Mouse (Mus musculus) cerebellum, postnatal 14 days (tissue): ENCODE data around the gene Shroom2.

ENCODE experiments used
- DNase-seq, 2 experiments: peaks; one replicate each; pipeline ENCODE4 v3.0.0; 2021; ENCODE audit warnings: mixed read lengths in 2 of 2

The Shroom2 gene

GRCm38 (mm10) chrX:152690788-152691291, 78.4 kb downstream of the Shroom2 start:
- no peak for DNase-seq

- DNase-seq: no peak
These were observed 90.0 kb downstream of the Shroom2 start for GRCm38 (mm10) chrX:152679190-152679814.

- DNase-seq: peak; percentile 35 to 44
These were observed 92.9 kb downstream of the Shroom2 start for GRCm38 (mm10) chrX:152676357-152676756.

GRCm38 (mm10) chrX:152673431-152673830, 95.8 kb downstream of the Shroom2 start:
- DNase-seq: no peak

GRCm38 (mm10) chrX:152657363-152658036, 111.8 kb downstream of the Shroom2 start:
- DNase-seq: no peak

GRCm38 (mm10) chrX:152656609-152656939, 112.7 kb downstream of the Shroom2 start:
- DNase-seq: no peak

- DNase-seq: no peak
These were observed 113.3 kb downstream of the Shroom2 start for GRCm38 (mm10) chrX:152655796-152656608.

GRCm38 (mm10) chrX:152652676-152653075, 116.6 kb downstream of the Shroom2 start:
- DNase-seq: no peak

- no peak for DNase-seq
These were observed 124.4 kb downstream of the Shroom2 start for GRCm38 (mm10) chrX:152644827-152645226.

- DNase-seq: no peak
These were observed 125.3 kb downstream of the Shroom2 start for GRCm38 (mm10) chrX:152643679-152644638.

- DNase-seq: no peak
These were observed 126.1 kb downstream of the Shroom2 start for GRCm38 (mm10) chrX:152643201-152643600.

GRCm38 (mm10) chrX:152642627-152643026, 126.6 kb downstream of the Shroom2 start:
- DNase-seq: no peak

GRCm38 (mm10) chrX:152635397-152635796, 133.9 kb downstream of the Shroom2 start:
- DNase-seq: no peak

- no peak for DNase-seq
These were observed 147.9 kb downstream of the Shroom2 start for GRCm38 (mm10) chrX:152621407-152621806.

- DNase-seq: no peak
These were observed 148.3 kb downstream of the Shroom2 start for GRCm38 (mm10) chrX:152620917-152621316.

GRCm38 (mm10) chrX:152618464-152618863, 150.8 kb downstream of the Shroom2 start:
- DNase-seq: peak; percentile 45 to 62

GRCm38 (mm10) chrX:152563034-152563433, 206.2 kb downstream of the Shroom2 start, which contains the start of gene Cldn34a:
Cldn34a (plus strand) TSS chrX:152563334.
- DNase-seq: no peak
